Mouse (Mus musculus): ENCODE results near the gene Hectd2.

The Hectd2 gene

DNA sequence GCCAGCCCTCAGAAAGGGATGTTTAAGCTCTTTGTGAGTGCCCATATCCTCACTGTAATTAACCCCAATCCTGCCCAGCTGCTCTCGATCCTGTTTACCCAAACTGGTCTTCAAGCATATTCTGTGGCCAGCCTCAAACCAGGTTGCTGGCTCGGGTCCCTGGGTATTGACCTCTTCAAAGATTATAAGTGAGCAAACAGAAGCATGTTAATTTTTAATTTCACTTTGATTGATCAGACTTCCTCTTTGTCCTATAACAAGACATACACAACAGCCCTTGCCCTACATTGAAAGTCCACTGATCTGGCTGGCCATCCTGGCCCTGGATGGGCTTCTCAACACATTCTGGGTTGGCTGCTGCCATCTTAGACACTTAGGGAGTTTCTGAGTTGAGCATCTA is 109.5 kb downstream of the Hectd2 start:
- no peak for DNase-seq

DNA sequence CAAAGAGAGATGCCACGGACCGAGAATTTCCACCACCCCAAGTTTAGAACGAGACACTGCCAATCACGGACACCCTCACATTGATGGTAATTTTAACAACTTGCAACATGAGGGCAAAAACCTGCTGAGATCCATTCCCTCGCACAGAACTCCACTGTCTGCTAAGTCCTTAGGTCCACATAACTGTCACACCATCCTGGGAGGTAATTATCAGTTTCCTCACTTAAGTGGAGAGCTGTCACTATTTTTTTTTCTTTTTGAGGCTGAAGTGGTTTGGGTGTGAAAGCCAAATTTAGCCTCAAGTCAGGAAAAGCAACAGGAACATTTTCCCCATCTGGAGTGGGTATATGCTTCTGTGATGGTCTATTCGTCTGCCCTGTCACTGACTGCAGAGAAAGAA is 110.0 kb downstream of the Hectd2 start:
- DNase-seq = no peak

DNA sequence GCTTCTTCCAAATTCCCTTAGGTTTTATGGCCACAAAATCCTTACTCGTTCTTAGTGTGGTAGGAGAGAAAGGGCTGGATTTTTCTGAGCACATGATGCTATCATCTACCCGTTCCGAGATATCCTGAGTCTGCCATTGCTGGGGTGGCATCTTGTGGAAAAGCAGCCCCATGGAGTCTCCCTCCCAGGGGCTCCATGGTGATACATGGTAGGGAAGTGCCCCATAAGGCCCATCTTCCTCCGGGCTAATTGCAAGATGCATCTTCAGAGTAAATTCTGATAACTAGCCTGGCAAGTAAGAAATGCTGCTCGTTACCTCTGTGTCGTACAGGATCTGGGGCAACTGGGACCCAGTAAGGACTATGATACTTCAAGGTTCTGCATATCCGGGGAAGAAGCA is 110.8 kb downstream of the Hectd2 start:
- DNase-seq = no peak

DNA sequence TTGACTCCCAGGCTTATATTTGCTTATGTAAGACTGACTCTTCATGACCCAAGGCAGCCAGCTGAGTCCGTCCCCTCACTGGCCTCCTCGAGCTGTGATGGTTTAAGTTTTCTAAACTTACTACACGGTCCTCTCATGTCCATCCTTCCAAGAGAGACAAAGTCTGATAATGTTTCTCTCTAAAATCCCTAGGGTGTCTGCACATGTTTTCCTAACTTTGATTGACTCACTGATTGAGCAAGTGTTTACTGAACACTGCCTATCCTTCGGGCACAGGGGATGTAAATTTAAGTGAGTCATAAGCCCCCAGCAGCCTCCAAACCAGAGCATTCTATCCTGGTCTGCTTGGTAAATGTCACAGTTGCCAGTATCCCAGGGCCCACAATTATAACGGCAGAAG is 111.2 kb downstream of the Hectd2 start:
- DNase-seq = no peak

DNA sequence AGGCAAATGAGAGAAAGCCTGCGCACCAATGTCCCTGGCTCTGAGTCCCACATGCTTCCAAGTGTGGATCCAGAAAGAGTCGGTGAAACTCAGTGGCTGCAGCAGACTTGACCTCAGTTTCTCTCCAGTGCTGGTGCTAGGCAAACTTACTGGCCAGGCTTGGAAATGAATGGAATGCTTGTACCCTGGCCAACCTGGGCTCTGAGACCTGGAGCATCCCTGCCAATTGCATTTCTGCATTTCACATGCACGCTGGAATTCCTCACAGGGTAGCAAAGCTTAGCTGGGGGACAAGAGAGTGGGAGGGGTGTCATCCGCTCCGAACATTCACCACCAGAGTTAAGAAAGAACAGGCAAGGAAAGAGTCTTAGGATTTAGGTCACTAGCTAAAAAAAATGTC is 112.0 kb downstream of the Hectd2 start:
- DNase-seq = no peak

DNA sequence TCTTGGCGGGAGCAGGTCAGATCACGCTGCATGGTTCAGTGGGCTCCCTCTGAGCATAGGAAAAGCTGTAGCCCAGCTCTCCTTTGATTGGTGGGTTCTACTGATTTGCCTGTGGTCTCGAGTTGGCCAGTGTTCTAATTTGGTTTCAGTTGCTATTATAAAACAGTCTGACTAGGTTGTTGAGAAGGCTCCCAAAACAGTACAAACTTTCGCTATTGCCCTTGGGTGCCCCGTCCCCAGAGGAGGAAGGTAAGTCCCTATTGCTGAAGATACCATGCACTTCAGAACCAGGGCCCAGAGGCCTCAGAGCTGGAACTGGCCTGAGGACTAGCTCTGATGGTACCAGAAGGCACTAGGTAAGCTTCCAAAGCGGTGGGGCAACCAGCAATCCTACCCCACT is 112.9 kb downstream of the Hectd2 start:
- DNase-seq = no peak

DNA sequence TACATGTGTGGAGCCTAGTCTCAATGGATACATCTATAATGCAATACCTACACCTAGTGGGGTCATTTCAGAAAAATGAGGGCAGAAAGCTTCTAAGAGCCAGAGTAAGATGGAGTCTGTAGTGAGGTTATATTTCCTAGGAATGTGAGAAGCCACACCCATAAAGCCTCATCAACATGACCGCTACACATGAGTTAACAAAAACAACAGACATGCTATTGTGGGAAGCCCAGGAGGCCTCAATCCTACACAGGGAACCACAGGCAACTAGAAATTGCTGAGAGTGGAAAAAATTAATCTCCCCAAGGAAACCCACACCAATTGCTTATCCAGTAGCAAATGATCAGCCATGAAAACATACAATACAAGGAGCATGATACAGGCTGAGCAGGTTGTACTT is 113.7 kb downstream of the Hectd2 start:
- DNase-seq = no peak

DNA sequence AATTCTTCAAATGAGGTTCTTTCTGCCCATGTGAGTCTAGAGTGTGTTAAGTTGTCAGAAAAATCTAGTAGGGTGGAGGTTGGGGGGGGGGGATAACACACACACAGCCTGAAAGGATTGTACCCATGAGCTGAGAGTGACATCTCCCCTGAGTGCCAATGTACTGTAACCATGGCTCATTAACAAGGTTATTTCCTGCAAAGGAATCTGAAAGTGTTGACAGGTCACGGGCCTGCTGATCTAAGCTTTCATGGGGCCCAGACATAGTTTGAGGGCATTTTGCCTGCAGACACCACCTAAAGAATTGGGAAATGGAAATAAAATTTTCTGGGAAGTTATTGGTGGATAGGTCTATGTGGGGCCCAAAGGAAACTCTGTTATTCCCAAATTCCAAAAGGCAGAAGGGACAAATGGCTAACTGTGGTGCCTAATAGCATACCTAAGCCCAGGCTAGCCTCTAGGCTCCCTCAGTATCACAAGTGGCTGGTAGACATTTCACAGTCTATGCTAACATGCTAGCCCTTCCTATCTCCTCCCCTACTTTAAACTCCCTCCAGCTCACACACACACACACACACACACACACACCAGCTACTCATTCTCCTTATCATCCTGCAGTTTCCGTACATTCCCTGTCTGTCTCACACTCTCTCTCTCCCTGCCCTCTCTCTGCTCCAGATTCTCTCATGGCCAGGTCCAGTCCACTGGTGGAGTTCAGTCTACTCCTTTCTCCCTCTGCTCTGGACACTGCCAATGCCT is 114.6 kb downstream of the Hectd2 start:
- no peak for DNase-seq

DNA sequence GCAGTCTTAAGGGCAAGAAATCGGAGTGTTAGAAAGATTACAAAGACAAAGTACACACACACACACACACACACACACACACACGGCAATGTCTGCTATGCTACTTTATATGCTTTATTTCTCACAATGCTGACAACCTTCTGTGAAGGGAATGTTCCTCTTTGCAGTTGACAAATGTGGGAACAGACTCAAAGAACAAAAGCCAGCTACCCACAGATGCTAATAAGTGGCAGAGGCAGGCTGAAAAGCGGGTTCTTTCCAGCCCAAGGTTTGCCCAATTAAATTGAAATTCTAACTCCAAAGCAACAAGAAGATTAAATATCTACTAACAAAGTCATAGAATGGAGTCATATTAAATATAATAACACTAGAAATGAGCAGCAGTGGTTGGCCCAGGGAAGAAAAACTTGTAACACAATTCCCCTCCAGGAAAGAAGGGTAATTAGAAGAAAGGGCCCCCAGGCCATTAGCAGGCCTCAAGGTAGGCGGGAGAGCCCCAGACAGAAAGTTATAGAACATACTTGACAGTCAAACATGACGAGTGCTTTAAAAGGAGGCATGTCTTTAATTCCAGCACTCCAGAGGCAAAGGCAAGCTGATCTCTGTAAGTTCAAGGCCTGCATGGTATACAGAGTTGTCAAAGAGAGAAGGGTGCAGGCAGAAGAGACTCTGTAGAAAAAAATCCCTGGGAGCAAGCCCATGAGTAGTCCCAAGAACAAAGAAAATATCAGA is 115.4 kb downstream of the Hectd2 start:
- no peak for DNase-seq
